Mouse (Mus musculus): Measurements from ENCODE around the gene Abhd10. TPM values are rescaled to one million over a fixed set of nuclear protein-coding genes. Genes with fewer than 3 reads are reported as not detected.

Abhd10 gene
- polyA plus RNA-seq, 2 experiments from 2014 or later, result 19.1 to 29.5 TPM

DNA sequence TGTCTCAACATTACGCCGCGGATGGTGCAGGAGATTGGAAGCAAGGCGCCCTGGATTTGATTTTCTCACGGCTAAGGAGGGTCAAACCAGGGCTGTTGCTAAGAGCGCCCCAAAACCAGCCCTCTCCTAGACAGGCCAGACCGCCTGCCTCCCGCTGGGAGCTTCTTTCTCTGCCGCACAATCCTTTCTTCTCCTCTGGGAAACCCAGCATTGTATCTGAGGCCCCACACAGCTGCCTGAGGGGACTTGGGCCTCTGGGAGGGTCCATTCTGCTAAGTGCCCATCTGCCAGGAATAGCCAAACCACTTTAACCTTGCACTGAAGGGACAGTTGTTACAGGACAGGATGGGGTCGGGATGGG is 18.0 kb downstream of the Abhd10 start:
- no peak for ATAC-seq

DNA sequence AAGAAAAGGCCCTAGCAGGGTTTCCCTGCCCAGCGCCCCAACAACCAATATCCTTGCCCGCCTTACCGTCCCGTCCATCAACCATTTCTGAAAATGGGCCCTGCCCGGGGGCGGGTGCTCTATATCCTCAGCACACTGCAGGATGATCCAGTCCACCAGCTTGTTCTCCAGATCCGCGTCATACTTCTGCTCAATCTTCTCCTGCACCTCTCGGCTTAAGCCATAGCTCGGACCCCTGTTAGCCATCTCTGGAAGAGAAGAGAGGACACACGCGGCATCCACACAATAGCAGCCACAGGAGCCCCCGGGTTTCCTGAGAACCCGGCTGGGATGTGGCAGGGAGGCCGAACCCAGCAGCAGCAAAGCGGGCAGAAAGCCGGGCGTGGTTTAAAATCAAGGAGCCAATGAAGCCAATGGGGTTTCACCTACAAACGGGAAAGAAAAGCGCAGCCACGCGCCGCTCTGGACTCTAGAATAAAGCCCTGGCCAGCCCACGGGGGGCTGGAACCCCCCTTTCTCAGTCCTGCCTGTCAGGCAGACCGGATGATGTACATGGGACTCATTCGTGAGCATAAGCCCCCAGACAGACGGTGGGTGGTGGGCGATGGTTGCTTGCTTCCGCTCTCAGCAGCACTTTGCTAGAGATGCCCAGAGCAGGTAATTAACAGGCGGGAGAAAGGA is 18.6 kb downstream of the Abhd10 start, which contains the start of gene Tagln3:
Gene Tagln3, minus strand, starts transcription at position 548 of the 681 bp plus-strand sequence.
- ATAC-seq, result peak; percentile 70

DNA sequence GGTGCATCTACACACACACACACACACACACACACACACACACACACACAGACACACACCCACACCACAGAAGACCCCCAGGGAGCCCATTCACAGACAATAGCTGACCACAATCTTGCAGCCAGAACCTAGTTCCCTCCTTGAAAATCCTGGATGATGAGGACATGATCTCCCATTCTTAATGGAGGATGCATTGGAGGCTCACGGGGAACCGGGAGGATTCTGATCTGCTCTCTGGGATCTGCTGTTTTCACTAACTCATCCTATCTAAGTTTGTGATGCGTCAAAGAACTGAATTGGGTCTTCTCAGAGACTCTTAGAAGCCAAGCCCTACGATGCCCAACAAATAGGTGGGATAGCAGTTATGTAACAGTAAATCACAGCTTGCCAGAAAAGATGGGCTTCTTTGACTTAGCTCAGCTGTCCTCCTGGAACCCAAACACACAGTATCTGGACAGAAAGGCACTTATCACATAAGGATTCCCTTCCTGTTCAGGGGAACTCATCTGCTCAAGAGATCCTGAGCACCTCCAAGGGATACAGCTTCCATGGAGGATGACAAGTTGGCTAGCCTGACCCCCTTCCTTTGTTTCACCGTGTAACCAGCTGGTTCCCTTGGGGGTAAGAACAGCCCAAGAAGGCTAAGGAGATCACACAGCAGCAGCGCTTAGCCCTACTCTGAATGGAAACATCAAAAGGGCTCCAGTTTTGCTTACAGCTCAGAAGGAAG is 19.4 kb downstream of the Abhd10 start:
- ATAC-seq, result peak; percentile 3

DNA sequence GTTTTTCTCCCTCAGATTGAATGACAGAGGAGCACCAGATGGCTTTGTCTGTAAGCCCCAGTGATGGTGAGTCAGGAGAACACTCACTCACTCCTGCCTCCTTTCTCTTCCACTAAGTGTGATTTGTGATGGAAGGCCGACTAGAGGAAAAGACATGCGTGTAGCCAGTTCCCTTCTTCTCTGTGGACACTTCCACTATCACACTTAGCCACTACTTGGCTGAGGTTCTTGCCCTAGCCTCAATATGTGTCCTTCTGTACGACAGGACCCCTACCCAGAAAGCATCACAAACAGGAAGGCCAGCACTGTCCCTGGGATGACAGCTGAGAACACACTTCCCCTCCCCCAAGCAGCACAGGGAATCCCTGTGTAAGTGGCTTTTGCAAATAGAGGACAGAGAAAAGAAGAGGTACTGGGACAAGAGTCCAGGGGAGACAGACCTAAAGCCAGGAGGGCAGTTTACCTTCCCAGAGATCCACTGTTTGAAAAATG is 20.2 kb downstream of the Abhd10 start:
- no peak for ATAC-seq

DNA sequence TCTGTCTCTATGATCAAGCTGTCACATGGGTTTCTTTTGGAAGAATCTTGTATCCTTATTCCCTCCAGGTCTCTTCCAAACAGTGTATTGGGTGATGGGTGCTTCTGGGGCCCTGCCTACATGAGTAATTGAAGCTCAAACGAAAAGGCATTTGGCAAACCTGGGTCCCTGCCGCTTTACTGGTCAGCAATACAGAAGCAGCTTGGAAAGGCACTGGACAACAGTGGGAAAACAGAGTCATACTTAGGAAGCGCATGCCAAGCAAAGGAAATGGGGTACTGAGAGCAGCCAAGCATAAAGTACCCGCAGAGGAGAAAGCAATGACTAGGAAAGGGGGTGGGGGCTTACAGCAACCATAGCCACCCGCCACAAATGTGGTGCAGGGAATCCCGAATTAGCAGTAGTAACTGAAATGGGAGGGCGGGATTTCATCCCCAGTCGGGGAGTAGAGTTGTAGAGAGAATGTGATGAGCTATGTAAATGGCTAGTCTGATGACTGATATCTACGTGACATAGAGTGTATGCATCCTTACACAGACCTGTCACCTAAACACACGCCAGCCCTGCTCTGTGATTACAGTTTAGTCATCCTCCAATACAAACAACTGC is 22.6 kb downstream of the Abhd10 start:
- ATAC-seq, result no peak

DNA sequence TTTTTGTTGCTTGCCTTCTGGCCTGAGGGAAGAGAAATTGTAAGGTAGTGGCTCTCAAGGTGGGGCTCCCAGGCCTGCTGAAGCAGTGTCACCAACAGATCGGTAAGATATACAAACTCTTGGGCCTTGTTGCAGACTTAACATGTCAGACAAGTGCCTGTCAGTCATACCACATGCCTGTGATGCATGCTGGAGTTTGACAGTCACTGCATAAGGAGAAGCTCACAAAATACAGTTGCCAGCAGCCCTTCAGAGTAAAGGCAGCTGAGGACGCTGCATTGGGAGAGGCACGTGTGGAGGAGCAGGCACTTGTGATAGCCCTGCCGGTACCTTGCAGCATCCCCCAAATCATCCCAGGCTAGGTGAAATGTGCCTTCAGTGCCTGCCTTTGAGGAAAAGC is 24.5 kb downstream of the Abhd10 start:
- ATAC-seq, result no peak

DNA sequence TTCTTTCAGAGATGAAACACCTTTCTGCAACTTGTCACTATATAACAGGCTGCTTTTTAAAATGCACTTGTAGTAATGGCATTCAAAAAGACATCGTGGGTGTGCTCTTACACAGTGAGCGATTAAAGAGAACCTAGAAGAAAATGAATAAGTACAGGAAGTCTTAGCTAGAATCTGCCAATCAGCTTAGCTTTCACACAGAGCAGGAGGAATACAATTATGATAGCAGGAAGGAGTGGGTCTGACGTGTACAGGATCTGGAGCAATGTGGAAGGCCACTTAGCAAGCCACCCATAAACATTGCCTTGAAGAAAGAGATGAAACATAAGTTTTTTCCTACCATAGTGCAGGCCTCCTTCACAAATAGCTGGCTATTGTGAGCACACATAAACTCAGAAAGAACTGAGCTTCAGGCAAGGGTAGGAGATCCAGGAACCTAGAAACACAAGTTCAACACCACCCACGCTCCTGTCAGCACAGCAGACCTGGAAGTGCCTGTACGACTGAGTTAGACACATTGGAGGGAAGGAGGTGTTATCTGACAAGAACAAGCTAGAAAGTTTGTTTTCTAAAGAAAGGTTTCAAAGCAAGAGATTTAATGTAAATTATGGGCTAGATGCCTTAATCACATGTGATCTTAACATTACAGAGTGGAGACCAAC is 28.1 kb downstream of the Abhd10 start:
- ATAC-seq, result peak; percentile 53

DNA sequence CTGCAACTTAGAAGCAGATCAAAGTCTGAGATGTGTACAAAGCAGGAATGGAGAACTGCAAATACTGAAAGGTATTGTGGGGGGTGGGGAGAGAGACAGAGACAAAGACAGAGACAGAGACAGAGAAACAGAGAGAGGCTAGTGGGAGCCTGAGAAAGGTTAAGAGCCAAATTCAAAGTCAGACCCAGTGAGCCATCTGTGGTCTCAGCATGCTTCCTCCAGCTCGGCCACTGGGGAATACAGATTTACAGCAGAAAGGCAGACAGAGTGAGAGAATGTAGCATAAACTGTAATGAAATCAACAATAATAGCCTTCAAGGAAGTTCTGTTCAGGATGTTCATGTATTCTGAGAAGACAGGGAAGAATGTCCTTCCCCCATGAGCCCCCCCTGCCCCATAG is 28.9 kb downstream of the Abhd10 start:
- no peak for ATAC-seq

DNA sequence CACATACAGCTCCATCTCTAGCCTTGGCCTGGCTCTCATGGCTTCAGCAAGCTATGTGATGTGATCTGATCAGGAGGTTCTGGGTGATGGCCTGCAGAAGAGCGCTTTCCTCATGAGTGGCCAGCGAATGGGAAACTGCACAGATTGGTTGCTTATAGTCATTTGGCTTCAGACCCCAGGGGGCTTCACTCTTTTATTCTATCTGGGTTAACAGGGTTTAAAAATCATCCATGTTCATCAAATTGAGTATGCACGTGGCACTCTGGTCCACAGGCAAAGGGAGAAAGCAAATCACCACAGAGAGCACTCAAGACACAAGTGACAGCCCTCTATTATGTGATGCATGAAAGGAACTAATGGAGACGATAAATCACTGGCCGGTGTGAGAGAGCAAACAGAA is 29.5 kb downstream of the Abhd10 start:
- no peak for ATAC-seq

DNA sequence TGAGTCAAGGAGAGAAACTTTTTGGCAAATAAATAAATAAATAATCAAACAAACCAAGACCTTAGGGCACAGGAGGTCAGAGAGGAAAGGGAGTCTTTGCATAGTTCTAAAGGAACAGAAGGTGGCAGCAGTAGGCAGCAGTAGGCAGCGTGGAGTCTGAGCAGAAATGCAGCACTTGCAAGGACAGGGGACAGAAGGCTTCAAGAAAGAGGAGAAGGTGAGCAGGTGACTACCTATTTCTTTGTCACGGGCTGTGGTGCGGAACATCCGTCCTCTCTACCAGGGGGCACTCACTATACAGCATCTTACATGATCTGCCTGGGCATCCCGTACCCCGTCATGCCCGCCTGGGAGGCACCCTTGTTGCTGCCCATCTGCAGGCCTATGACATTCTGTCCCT is 31.5 kb downstream of the Abhd10 start:
- ATAC-seq, result no peak

DNA sequence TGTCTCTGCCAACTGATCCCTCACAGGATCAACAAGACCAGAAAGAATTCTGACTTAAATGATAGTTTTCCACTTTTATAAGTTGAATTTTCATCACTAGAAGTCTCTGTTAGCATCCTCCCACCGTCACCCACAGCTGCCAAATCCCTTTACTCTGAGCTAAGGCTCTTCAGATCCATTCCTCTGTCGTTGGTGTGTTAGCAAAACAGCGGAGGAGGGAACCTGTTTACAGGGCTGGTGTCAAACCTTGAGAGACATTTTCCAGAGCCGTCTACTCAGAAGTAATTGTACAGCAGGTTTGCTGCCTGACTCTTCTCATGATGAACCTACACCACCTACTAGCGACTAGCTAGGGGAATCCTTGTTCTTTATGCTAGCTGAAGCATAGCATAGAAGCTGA is 43.5 kb downstream of the Abhd10 start:
- no peak for ATAC-seq

DNA sequence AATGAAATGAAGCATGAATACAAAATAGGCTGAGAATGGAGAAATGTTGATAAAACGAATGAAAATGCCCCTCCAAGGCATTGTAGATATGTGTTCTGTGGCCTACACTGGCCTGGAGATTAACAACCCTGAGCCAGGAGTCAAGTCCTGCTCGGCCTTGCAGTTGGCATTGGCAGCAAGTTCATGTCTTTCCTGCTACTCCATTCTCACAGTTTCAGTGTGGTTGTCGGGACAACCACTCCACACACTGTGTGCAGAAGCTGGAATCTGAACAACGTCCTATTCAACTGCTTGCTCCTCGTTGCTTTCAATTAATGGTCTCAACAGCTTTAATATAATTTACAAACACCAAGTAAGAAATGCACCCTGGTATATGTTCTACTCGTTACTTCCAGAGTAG is 44.8 kb downstream of the Abhd10 start:
- ATAC-seq, result no peak

DNA sequence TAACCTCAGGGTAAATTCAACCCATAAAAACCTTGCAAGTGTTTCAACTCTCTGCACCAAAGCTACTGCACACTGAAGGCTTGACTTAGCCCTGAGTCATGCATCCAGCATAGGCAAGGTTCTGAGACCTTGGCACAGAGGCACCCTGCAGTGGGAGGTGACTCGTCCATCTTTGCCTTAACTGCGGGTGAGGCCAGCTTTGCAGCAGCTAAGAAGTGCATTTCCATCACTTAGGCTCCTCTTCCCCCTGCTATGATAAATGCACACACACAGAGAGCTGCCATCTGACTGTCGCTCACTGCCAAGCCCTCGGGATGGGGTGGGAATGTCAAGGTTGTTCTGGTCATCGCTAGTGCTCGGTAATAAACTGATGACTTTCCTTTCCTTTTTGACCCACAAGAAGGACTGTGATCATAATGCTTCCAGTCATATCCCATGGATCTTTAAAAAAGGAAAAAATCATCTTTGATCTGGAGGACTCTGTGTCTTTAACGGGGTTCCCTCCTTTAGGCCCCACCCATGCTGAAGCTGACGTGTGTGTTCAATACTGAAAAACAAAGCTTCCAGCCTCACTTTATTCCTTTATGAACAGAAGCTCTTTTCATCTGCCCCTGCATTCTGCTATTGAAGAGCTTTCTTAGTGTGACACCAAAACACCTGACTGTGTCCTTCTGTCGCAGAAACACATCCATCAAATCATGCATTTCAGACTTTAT is 47.2 kb downstream of the Abhd10 start:
- ATAC-seq, result no peak

DNA sequence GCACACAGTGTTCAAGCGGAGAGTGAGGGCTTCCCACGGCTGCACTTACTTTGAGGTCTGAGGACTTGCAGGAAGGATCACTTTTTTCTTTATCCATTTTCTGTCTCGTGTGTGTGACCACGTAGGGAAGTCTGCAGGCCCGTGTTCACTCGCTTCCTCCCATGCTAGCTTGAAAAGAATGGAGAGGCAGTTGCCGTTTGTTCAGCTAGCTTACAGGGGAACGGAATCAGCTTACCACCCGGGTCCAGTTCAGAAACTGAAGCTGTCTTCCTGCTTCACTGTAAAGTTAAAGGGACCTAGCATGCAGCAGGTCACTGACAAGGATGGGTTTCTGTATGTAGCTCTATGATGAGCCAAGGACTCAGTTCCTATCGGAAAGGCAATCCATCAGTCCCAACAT is 49.2 kb downstream of the Abhd10 start, which contains the start of gene Tmprss7:
Gene Tmprss7, minus strand, starts transcription at position 101 of the 400 bp plus-strand sequence.
- ATAC-seq, result no peak

DNA sequence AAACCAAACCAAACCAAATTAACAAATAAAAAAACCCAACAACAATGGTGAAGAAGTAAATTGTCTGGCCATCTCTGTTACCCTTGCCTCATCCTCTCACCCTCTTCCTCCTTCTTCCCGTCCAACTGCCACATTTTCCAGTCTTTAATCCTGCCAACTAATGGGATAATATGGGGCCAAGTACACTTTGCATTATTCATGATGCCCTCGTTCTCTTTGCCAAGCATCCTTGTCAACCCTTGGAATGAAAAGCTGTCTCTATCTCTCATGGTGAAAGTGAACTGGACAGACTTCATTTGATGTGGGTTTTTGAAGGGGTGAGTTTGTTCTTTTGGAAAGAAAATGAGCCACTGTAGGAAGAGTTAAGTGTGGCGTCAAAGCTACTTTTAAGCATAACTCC is 49.9 kb downstream of the Abhd10 start:
- ATAC-seq, result no peak

DNA sequence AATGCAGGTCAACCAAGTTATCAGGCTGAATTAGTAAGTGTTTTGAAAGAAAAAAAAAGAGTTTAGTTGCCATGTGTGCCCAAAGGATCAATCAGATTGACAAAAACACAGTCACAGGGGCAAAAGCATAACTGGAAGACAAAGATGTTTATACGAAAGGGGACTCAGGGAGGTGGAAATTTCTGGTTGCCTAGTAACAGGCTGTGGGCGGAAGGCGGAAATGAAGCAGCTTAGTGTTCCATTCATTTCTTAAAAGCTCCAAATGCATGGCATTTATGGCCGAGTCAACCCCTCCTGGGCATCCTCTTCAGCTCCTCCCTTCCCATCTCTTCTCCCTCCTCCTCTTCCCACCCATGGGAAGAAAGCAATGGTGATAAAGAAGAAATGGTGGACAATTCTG is 52.6 kb downstream of the Abhd10 start:
- peak; percentile 99 for ATAC-seq

DNA sequence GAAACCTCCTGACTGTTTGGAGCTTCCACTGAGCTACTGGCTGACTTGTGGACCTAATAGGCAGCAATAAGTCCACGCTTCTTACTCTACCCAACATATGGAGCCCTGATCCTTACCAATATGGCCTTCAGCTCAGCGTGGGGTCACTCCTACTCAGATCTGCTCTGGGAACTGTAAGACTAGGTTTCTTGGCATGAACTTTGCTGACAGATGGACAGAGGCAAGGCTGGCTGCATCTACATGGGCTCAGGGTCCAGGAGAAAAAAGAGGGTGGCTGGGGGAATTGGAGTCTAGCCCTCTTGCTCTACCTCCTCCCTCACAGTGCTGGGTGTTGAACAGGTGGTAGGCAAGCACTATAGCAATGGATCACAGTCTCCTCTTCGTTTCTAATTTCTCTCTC is 55.9 kb downstream of the Abhd10 start:
- ATAC-seq, result no peak

DNA sequence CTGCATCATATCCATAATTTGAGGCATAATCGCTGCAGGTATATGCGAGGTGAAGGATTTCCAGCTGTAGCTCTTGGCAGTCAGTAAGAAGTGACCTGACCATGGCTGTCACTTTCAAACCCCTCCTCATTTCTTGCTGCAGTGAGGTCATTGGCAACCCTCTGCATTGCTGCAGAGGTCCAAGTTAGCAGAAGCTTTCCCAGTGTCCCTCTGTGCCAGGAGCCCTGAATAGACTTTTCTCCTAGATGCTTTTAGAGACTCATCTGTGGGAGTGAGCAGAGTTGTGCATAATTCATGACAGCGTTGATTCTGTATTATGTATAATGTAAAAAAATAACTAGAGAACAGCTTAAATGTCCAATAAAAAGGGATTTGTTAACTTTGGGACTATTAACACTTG is 57.5 kb downstream of the Abhd10 start:
- ATAC-seq, result no peak

DNA sequence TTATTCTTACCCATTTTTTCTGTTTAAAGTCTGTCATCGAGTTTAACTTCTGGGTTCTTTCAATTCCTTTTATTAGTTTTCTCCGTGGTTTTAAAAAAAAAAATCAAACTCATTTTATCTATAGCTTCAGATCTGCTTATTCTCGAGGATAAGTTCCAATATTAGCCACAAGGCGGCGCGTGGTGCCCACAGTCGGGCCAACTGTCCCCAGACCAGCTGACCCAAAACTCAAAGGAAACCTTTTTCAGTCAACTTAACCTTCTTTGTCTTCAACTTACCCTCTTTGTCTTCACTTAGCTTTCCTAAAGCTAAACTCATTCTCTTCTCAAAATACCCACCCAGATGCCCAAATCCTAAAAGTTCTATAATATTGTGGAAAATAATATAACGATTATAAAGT is 57.9 kb downstream of the Abhd10 start:
- ATAC-seq, result peak; percentile 80
